Mouse (Mus musculus): ENCODE measurements at regions not wholly inside any gene's neighbourhood (a gene's known extent, or its start where the extent isn't known, plus 50 kb on each side); places are given as distances from the start of the nearest gene placed in this dataset.

GRCm38 (mm10) chr7:83445181-83445926 is 139.4 kb upstream of the Tmc3 start:
- TF ChIP-seq CTCF (IDR thresholded peaks at IDR 0.05) (no peak), EP300 (IDR thresholded peaks at IDR 0.05) (no peak)
